Mouse (Mus musculus) embryonic facial prominence, embryonic 11.5 days (tissue): Measurements from ENCODE around the gene Gm20388. TPM values are rescaled to one million over a fixed set of nuclear protein-coding genes. Genes with fewer than 3 reads are reported as not detected.
A peak's percentile ranks its signal among the peaks of the same experiment; 100 is the strongest.

ENCODE experiments used
- ATAC-seq: fragments of 200-750 bp; cut with Nextera tagmentation; replicated peaks from 2 replicates; pipeline ENCODE4 v1.8.0; 2017; ENCODE audit warnings: low read depth; ENCODE audit not compliant: insufficient number of reproducible peaks, low FRiP score, low TSS enrichment
- DNase-seq: peaks from one replicate; pipeline ENCODE4 v3.0.0-alpha.2; 2015; ENCODE audit warnings: low spot score
- H3K27ac ChIP-seq: fragments of 300-500 bp; sonication (generic); replicated peaks from 2 replicates; pipeline ENCODE4 v1.5.1; 2014; ENCODE audit warnings: mild to moderate bottlenecking, low read depth, low read length, control low read depth
- H3K27me3 ChIP-seq: fragments of 300-500 bp; sonication (generic); 2 replicates; pipeline ENCODE4 v1.6.1; 2014; ENCODE audit warnings: mild to moderate bottlenecking, low read length, moderate library complexity, mixed read lengths; ENCODE audit not compliant: control insufficient read depth, insufficient read depth
- H3K36me3 ChIP-seq: fragments of 300-500 bp; sonication (generic); replicated peaks from 2 replicates; pipeline ENCODE4 v1.6.1; 2014; ENCODE audit warnings: low read depth, mild to moderate bottlenecking, low read length, moderate library complexity, mixed read lengths; ENCODE audit not compliant: control insufficient read depth, insufficient read depth
- H3K4me1 ChIP-seq: fragments of 300-500 bp; sonication (generic); 2 replicates; pipeline ENCODE4 v1.6.1; 2014; ENCODE audit warnings: low read length, mixed read lengths; ENCODE audit not compliant: control insufficient read depth, insufficient read depth
- H3K4me2 ChIP-seq: fragments of 300-500 bp; sonication (generic); 2 replicates; pipeline ENCODE4 v1.6.1; 2014; ENCODE audit warnings: low read depth, mild to moderate bottlenecking, control low read depth, low read length, moderate library complexity
- H3K4me3 ChIP-seq: fragments of 300-500 bp; sonication (generic); 2 replicates; pipeline ENCODE4 v1.5.1; 2014; ENCODE audit warnings: low read depth, low read length, control low read depth
- H3K9ac ChIP-seq: fragments of 300-500 bp; sonication (generic); replicated peaks from 2 replicates; pipeline ENCODE4 v1.6.1; 2014; ENCODE audit warnings: mild to moderate bottlenecking, control low read depth, low read length
- H3K9me3 ChIP-seq: fragments of 300-500 bp; sonication (generic); replicated peaks from 2 replicates; pipeline ENCODE4 v1.6.1; 2016; ENCODE audit warnings: mild to moderate bottlenecking, low read length, inconsistent platforms, mixed read lengths; ENCODE audit not compliant: control insufficient read depth
- WGBS: fragments of 180-500 bp; shearing (Covaris S2); extraction: QIAGEN DNeasy Blood & Tissue Kit; methylation state at CpG from one replicate; pipeline ENCODE4 v1.1.7; 2014; 5-methylcytosine and 5-hydroxymethylcytosine counted together
- polyA plus RNA-seq: library from polyadenylated mRNA; unstranded; fragments of >200 nt; fragmentation: Nextera tagmentation; extraction: Ambion mirVana; gene quantifications from 2 replicates; pipeline ENCODE4 v1.2.1, GENCODE M21; 2014

The Gm20388 gene
- polyA plus RNA-seq, 1 experiment from 2014 or later = 3.1 TPM

DNA sequence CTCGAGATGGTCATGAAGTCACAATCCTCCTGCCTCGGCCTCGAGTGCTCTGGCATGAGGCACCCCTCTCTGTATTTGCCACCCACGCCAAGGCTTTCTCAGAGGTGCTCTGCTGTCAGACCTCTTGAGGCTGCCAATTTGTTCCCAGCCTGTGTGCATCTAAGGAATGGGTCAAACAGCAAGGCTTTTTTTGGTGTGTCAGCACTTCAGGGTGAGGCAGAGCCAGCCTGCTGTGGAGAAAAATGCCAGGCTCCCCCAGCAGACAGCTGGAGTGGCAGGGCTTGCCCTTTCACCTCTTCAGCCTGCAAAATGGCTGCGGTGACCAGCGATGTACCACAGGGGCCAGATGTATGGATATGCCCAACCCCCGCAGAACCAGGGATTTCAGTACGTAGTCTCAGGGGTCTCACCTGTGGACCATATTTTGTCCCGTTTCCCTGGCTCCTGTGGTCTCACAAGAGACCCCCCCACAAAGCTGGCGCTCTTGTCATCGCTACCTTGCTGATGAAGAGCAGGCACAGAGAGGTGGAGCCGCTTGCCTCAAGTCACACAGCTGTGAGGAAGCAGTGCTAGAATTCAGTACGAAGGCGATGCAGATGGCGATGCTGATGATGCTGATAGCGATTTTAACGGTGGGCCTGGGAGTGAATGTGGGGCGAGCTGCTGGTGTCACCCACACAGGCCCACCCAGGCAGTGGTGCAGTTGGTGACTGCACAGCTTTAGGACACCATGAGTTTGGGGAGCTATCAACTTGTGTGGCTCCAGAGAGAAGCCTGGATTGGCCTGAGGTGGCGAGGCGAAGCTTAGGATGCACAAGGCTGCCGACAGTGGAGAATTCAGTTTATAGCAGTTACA is 840.8 kb downstream of the Gm20388 start:
- DNase-seq = no peak
- no peaks in the 10 kb centered on the region for H3K9me3 ChIP-seq
- H3K4me1 ChIP-seq = no peaks in the 10 kb centered on the region
- no peak overlapping the region for H3K9ac ChIP-seq
- H3K27ac ChIP-seq = no peak overlapping the region
- no peak for ATAC-seq
- no peaks in the 10 kb centered on the region for H3K27me3 ChIP-seq
- no peak overlapping the region for H3K4me3 ChIP-seq
- WGBS = 67% methylated on average over 21 of the region's 21 CpGs
- H3K4me2 ChIP-seq = no peak overlapping the region; the same call in 1 of the 2 replicates
- no peaks in the 10 kb centered on the region for H3K36me3 ChIP-seq

DNA sequence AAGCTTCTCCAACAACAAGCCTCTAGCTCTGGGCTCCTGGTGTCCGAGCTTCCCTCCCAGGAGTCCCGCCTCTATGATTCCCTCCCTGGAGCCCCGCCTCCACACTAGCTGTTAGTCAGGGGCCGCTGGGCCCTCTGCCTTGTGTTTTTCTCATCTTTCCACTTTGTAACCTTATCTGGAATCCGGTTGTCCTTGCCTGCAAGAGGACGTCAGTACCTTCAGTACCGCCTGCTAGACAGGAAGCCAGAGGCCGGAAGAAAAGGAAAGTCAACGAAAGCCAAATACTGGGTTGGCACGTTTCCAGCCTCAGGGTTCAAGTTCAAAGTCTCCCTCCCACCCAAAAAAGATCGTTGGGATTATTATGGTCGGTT is 841.4 kb downstream of the Gm20388 start:
- H3K36me3 ChIP-seq = no peaks in the 10 kb centered on the region
- no peak overlapping the region for H3K9ac ChIP-seq
- H3K4me2 ChIP-seq = no peak overlapping the region; the same call in 1 of the 2 replicates
- no peaks in the 10 kb centered on the region for H3K4me1 ChIP-seq
- no peak overlapping the region for H3K27ac ChIP-seq
- H3K27me3 ChIP-seq = no peaks in the 10 kb centered on the region
- peak; percentile 69 for DNase-seq
- H3K4me3 ChIP-seq = no peak overlapping the region
- WGBS = 12% methylated on average over 12 of the region's 12 CpGs
- H3K9me3 ChIP-seq = no peaks in the 10 kb centered on the region
- 0 out of 2 replicates have a peak, but pooled peaks have one; percentile 45 for ATAC-seq

DNA sequence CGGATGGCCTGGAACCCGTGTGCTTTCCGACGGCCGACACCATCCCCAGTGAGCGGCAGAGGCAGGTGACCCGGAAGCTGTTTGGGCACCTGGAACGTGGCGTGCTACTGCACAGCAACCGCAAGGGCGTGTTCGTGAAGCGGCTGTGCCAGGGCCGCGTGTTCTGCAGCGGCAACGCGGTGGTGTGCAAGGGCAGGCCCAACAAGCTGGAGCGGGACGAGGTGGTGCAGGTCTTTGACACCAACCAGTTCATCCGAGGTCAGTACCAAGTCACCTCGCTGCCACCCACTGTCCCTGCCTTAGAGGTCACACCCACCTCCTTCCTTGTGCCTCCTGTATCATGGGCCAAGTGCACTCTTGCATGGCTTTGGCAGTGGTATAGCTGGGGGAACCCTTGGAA is 842.8 kb downstream of the Gm20388 start:
- Histone ChIP-seq H3K9me3 (no peaks in the 10 kb centered on the region), H3K27ac (no peak overlapping the region), H3K9ac (no peak overlapping the region), H3K4me3 (no peak overlapping the region), H3K4me1 (no peaks in the 10 kb centered on the region), H3K36me3 (no peaks in the 10 kb centered on the region), H3K27me3 (no peaks in the 10 kb centered on the region), H3K4me2 (no peak overlapping the region)
- no peak for DNase-seq
- 91% methylated on average over 22 of the region's 22 CpGs for WGBS
- no peak for ATAC-seq

DNA sequence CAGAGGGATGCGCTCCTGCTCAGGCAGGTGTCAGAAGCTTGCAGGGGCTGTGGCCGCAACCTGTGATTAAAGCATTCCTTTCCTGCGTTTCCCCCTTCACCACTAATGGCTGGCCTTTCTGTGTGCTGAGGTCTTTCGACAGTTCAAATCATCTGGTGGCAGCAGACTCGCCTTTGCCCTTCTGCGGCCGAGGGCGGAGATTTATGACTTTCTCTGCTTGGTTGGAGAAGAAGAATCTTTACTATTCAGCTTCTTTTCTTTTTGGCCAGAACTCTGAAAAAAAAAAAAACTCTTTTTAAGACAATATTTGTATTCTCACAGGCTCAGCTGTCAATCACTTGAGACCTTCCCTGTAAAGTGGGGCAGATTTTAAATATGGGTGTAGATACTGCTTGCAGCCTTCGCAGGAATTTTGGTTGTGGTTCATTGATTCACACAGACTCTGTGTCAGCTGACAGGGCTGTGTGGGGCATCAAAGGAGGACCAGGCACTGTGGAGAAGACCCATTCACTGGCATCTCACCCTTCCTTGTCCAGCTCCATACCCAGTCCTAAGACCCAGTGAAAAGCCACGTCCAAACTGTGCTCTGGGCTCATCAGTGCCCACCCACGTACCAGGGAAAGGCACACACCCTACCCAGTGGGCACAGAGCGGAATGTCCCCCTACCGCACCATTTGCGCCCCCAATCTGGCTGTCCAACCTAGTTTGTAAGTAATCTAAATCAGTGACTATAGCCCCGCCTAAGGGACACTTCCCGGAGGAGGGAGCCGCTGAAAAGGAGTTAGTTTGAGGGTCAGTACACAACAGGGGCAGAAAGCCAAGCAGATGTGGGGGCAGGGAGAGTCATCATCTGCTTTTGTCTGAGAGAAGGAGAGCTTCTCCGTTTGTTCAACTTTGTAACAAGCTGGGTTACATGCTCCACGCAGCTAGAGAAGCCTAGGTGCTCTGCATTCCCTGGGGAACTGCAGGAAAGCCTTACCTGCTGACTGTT is 845.0 kb downstream of the Gm20388 start:
- no peaks in the 10 kb centered on the region for H3K4me1 ChIP-seq
- no peak for ATAC-seq
- no peak overlapping the region for H3K27ac ChIP-seq

DNA sequence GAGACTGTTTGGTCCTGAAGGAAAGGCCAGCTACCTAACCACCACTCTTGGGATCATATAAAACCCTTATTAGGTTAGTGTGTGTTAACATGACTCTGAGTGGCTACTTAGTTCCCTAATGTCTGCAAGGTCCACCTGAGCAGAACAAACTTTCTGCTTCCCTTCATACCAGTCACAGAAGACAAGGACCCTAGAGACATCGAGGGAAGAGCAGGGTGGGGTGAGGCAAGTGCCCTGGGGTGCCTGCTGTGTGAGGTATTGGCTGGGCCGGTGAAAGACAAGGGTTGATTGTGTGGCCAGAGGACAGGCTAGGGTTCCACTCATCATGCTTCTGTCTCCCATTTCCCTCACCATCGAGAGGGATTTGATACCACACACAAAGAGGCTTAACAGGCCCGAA is 847.4 kb downstream of the Gm20388 start:
- Histone ChIP-seq H3K27me3 (no peaks in the 10 kb centered on the region), H3K4me1 (no peaks in the 10 kb centered on the region), H3K9ac (no peak overlapping the region), H3K27ac (no peak overlapping the region), H3K4me3 (no peak overlapping the region), H3K36me3 (no peaks in the 10 kb centered on the region), H3K9me3 (no peaks in the 10 kb centered on the region), H3K4me2 (no peak overlapping the region)
- 29% methylated on average over 4 of the region's 4 CpGs for WGBS
- DNase-seq = no peak
- no peak for ATAC-seq

More for the DNA sequence above, 845.0 kb downstream of the Gm20388 start:
- DNase-seq = no peak
- WGBS = 55% methylated on average over 19 of the region's 19 CpGs
- Histone ChIP-seq H3K9ac (no peak overlapping the region), H3K36me3 (no peaks in the 10 kb centered on the region), H3K9me3 (no peaks in the 10 kb centered on the region), H3K27me3 (no peaks in the 10 kb centered on the region), H3K4me3 (no peak overlapping the region), H3K4me2 (no peak overlapping the region)

DNA sequence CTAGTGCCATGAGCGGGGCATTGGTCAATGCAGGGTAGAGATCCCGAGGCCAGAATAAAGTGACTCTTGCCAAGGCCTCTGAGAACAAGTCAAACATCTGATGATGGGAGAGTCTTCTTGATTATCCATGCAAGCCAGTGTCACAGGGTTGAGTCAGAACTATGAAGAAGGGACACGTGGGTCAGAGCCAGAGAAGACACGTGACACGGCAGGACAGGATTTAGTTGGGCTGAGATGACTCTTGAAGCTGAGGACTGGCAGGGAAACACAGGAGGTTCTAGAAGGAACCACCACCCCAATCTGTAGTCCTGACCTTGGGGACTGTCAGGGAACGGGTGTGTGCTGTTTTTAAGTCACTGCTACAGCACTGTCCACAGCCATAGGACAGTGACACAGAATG is 849.2 kb downstream of the Gm20388 start:
- WGBS = 87% methylated on average over 6 of the region's 6 CpGs
- no peak for ATAC-seq
- H3K9ac ChIP-seq = no peak overlapping the region

DNA sequence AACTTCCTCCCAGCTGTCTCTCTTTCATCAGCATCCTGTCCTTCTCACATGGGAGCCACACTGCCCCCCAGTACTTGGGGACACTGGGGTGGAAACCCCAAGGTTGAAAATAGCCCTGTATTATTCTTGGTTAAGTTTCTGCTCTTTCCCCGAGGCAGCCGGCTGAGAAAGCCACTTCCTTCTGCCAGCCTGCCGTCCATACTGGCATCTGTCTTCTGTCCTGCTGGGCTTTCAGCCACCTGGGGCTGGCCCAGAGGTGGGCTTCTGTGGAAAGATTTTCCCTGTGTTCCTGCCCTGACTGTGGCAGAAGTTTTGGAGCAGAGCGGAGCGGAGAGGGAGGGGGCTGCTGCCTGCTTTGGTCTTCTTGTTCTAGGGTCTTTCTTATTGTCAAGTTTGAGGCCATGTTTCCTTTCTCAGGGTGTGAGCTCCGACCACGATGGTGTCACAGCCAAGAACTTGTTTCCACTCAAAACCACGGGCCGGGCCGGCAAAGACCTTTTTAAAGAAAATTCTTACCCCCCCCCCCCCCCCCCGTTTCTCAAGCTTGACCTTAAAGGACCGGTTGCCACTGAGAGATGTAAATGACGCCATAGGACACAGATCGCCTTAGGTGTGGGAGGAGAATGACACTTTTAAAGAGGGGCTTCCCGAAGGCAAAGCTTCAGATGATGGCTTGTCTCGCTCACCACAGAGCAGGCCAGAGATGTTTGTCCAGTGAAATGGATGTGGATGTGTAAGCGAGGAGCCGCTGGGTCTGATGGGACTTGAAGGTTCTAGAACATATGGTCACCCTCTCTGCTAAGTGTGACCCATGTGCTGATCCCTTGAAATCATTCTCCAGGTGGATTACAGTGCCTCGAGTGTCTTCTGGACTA is 849.9 kb downstream of the Gm20388 start:
- no peak for DNase-seq
- 86% methylated on average over 19 of the region's 19 CpGs for WGBS
- no peaks in the 10 kb centered on the region for H3K9me3 ChIP-seq

More for the DNA sequence above, 849.2 kb downstream of the Gm20388 start:
- no peak overlapping the region for H3K27ac ChIP-seq
- H3K9me3 ChIP-seq = no peaks in the 10 kb centered on the region
- no peaks in the 10 kb centered on the region for H3K36me3 ChIP-seq
- H3K4me1 ChIP-seq = no peaks in the 10 kb centered on the region
- no peaks in the 10 kb centered on the region for H3K27me3 ChIP-seq
- no peak overlapping the region for H3K4me3 ChIP-seq
- no peak for DNase-seq
- H3K4me2 ChIP-seq = no peak overlapping the region

More for the DNA sequence above, 849.9 kb downstream of the Gm20388 start:
- Histone ChIP-seq H3K27me3 (no peaks in the 10 kb centered on the region), H3K4me2 (no peak overlapping the region), H3K4me3 (no peak overlapping the region), H3K36me3 (no peaks in the 10 kb centered on the region), H3K27ac (no peak overlapping the region), H3K9ac (no peak overlapping the region), H3K4me1 (no peaks in the 10 kb centered on the region)
- no peak for ATAC-seq
